Mouse (Mus musculus): Measurements from ENCODE around the gene Psmc3ip.

Psmc3ip gene

DNA sequence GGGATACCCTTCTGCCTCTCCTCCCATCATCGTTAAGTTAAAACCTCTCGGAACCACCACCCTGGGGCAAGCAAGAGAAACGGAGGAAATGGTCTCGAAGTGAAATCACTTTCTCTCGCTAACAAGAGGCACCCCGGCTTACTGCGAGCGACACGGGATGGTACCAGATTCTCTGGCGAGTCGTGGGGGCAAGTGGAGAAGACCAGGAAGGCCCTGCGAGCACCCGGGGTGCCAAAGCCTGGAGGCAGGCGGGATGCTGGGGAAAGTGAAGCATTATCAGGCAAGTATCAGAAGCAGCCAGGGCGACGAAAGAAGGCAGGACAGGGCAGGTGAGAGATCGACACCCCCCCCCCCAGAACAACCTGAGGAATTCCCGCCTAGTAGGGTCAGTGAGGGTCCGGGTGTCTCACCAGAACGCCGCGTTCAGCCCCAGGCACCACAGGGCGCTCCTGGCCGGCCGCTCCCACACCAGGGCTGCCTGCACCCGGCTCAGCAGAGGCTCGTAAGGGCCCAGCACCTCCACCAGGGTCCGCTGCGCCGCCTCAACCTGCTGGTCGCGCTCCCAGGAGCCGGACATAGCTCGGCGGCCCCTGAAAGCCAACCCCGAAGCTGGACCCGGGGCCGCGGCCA lies 24.0 kb upstream of the Psmc3ip start:
- DNase-seq (ENCODE audit: low spot score) = no peak

DNA sequence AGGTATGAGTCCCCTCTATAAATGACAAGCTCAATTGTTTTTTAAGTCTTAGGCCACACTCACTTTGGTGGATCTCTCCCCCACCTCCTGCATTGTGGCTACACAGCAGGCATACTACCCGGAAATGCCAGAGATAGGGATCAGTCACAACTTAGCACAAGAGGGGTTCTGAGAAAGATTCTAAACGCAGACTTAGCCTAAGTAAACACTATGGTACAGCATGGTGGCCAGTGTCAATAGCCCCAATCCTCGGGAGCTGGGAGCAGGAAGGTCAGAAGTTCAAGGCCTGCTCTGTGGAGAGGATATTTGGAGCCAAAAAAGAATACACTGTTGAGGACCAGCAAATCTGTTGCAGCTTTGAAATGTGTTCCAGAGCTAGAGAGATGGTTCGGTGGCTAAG lies 22.9 kb upstream of the Psmc3ip start:
- DNase-seq (ENCODE audit: low spot score) = no peak

DNA sequence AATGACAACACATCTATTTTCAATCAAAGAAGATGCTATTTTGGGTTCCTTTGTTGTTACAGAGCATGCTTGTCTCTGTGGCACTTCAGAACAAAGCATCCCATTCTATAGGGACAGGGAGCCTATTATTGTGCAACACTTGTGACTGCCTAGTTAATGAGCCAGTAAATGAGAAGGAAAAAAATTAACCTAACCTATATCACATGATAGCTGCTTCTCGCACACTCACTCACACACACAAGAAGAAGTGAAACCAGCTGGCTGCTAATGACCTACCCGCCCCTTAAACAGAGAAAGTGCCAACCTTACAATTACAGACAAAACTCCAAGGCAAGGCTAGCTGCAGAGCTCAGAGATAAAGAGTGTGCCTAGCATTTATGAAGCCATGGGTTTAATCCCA lies 20.3 kb upstream of the Psmc3ip start:
- DNase-seq (ENCODE audit: low spot score) = no peak

DNA sequence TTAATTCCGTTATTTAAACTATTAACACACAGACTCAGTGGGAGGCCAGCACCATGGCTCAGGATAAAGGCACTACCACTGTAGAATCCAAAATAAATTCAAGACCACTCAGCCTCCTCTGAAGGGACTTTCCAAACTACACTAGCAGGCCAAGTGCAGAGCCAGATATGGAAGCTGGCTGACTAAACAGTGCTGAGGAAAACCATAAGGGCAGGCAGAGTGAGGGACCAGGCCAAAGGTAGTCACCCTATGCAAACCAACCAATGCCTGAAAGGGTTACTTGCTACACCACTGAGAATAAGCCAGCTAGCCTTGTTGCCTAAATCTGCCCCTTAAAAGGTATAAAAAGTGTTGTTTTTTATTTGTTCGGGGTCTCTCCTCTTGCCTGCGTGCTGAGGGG lies 16.9 kb upstream of the Psmc3ip start:
- no peak for DNase-seq (ENCODE audit: low spot score)

DNA sequence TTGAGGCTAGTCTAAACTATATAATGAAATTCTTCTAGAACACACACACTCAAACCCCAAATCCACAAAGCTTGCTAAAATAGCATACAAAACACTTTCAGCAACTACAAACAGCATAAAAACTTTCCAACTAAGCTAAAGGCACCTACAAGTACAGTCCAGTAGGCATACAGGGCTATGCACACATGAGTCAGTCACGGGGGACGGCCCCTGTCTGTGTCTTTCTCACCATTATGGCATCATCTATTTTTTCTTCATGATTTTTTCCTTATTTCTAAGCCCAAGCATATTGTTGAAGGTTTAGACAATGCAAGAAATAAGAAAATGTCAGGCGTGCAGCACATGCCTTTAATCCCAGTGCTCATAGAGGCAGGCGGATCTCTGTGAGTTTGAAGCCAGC lies 15.9 kb upstream of the Psmc3ip start:
- no peak for DNase-seq (ENCODE audit: low spot score)

DNA sequence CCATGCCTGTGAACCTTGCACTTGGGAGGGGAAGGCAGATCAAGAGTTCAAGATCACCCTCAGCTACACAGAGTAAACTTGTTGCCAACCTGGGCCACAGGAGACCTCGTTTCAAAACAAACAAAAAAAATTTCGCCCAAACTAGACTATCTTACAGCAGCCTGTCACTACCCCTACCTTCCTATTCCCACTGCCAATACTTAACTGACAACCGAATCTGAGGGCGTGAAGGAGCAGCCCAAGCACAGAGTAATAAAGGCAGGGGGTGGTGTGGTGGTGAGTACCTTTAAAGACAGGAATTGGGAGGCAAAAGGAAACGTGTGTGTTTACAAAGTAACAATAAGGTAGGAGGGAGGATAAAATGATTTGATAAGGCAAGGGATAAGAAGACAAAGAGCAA lies 15.5 kb upstream of the Psmc3ip start:
- no peak for DNase-seq (ENCODE audit: low spot score)

DNA sequence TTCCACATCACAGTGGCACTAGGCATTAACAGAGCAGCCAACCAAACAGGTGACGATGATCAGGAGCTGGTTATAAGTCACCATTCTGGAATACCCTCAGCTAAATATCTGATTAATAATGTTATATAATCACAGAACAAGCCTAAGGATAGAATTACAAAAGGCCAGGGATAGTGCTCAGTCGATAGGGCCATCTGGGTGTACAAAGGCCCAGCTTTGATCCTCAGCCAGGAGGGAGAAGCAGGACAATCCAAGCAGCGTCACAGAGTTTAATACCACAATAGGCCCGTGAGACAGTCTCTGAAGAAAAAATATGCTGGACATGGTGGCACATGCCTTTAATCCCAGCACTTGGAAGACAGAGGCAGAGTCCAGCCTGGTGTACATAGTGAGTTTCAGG lies 14.1 kb upstream of the Psmc3ip start:
- no peak for DNase-seq (ENCODE audit: low spot score)

DNA sequence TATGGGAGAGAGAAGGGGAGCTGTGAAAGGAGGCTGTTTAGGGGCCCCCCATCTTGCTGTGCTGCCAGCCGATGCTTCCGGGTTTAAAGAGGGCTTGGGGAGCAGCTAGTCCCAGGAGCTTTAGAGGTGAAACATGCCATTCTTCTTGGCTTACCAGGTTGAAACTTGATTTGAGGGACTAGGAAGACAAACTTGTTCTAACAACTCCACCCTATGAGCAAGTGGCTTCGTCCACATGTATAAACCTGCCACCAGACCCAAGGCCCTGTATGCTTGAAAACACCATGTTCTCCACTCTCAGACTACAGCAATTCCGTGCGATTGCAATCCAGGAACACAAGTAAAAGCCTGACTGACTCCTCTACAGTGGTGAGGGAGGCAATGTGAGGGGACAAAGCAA lies 7.8 kb upstream of the Psmc3ip start:
- no peak for DNase-seq (ENCODE audit: low spot score)

DNA sequence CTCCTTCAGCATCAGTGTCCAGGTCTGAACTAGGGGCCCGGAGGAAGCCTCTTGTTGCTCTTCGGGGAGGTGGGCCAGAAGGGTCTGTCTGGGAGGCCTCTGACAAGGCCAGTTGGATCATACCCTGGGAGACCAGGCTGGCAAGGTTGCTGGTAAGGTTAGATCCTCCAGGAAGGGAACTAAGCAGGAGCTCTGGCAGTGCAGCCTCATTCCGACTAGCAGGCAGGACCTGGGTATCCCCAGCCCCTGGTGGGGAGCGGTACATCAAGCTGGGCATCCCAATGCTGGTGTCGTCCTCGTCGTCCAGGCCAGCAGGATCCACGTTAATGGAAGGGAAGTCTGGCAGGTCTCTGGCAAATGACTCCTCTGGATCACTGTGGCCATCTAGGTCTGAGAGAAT lies 3.0 kb upstream of the Psmc3ip start:
- DNase-seq (ENCODE audit: low spot score) = no peak

DNA sequence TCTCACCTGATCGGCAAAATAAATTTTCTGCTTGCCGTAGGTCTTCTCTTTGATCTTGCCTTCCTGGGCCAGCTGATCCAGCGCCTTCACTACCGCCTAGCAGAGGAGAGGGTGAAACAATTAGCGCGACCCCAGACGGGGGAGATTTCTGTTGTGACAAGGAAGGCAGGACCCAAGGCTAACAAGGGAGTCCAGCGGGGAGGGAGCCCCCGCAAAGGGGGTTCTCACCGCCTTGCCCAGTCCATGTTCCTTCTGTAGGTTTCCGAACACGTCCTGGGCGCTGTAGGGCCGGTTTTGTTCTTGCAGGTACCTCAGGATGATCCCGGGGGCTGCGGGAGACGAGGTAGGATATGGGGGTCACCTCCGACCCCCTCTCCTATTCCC lies 314 bp downstream of the Psmc3ip start:
- no peak for DNase-seq (ENCODE audit: low spot score)

DNA sequence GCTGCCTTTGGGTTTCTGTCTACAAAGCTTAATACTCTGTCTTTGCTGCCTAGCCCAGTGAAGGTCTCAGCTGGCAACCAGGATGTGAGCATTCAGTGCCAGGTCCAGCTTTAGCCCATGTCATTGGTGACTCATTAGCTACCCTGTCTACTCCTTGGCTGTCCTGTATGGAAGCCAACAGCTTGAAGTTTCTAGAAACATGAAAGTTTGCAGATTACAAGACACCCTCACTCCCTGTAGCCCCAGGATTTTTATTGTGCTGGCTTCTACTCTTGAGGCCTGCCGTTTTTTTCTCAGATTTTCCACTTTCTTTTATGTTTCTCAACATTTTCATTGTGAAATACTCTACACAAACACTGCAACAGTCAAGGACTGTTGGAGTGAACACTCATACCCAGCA lies 5.3 kb downstream of the Psmc3ip start:
- no peak for DNase-seq (ENCODE audit: low spot score)

DNA sequence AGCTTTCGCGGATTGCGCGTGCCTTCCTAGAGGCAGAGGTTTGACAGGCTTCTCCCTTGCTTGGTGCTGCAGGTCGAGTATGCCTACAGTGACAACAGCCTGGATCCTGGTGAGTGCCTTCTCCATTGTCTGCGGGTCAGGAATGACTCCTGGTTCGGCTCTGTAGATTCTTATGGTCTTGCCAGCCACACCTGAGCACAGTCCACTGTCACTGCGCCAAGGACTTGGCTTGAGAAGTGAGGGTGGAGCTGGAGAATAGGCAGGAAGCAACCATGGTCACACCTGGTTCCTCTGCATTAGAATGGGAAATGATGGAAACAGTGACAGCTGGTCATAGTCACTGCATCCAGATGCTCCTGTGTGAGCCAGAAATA lies 7.6 kb downstream of the Psmc3ip start:
- no peak for DNase-seq (ENCODE audit: low spot score)

DNA sequence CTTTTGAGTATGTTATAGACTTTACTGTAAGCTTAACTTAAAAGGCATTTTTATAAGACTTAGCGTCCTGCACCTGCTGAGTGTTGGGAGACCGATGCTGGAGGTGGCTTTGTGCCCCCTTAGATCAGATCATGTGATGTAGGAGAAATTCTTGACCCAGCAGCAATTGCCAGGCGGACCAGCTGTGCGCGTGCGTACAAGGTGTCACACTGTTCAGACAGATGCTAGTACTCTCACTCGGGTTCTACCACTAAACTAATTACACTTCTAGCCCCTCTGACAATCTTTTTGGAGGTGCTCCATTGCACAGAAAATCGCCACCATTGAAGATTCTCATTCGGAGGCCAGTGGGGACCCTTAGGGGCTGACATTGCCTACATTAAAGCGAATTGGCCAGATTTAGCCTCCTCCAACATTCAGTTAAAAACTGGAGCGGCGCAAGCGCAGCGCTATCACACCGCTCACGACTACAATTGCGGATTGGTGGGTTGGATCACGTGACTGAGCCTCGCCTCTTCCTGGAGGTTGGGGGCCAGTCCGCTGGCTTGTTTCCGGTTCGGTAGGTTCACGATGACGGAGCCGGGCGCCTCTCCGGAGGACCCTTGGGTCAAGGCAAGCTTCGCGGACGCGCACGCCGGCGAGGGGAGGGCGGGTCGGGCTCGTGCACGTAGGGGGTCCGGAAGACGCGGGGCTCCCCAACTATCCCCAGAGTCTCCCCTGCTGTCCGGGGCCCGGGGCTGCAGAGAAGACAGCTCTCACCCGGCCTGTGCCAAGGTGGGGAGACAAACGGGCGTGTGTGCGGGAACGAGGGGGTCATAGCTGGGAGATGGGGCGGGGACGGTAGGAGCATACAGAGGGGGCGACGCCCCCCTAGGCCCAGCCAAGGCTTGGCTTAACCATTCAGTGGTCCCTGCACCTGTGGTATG lies 8.2 kb downstream of the Psmc3ip start, which contains the start of gene Mlx:
TSS of gene Mlx (plus strand) at position 522 of the 926 bp plus-strand sequence.
- DNase-seq (ENCODE audit: low spot score) = peak; percentile 90

DNA sequence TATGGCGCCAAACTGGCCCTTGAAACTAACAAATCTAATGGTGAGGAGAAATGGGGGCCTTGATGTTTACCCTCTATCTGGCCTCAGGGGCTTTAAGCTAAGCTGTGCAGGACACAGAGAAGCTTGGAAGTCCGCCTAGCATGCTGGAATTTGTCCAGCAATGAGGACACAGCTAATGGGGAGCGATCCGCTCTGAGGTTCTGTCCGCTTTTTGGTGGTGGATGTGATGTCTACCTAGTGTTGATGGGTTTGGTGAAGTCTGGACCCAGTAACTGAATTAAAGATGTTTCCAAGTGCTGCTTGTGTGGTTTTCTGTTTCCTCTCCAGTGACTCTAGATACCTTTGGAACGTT lies 8.9 kb downstream of the Psmc3ip start:
- no peak for DNase-seq (ENCODE audit: low spot score)

DNA sequence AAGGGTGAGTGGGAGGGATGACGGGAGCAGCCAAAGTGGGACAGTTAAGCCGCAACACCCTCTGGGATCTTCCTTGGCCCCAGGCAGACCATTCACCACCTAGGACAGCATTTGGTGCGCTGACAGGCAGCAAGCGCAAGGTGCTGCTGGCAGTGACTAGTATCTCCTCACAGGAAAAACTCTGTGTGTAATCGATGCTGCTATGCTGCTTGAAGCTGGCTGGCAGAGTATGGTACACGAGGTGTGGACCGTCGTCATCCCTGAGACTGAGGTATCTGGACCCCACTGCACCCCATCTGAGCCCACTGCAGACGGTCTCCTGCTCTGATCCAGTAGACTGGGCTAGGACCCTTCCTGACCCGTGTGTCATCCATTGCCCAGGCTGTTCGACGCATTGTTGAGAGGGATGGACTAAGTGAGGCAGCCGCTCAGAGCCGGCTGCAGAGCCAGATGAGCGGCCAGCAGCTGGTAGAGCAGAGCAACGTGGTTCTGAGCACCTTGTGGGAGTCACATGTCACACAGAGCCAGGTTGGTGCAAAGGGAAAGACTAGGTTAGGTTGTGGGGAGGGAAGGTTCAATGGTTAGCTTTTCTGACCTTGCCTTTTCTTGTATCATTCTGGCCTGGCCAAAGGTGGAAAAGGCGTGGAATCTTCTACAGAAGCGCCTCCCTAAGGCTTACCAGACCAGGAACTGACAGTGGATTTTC lies 9.5 kb downstream of the Psmc3ip start:
- DNase-seq (ENCODE audit: low spot score) = no peak

DNA sequence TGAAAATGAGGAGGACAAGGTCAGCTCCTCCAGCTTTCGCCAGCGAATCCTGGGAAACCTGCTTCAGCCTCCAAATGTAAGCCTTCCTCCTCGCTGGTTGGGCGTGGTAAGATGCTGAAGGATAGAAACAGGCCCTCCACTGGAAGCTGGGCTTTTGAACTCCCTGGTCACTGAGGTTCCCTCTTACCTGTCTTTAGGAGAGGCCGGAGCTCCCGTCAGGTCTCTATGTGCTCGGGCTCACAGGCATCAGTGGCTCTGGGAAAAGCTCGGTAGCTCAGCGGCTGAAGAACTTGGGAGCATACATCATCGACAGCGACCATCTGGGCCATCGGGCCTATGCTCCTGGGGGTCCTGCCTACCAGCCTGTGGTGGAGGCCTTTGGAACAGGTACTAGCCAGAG lies 10.4 kb downstream of the Psmc3ip start:
- DNase-seq (ENCODE audit: low spot score) = no peak

DNA sequence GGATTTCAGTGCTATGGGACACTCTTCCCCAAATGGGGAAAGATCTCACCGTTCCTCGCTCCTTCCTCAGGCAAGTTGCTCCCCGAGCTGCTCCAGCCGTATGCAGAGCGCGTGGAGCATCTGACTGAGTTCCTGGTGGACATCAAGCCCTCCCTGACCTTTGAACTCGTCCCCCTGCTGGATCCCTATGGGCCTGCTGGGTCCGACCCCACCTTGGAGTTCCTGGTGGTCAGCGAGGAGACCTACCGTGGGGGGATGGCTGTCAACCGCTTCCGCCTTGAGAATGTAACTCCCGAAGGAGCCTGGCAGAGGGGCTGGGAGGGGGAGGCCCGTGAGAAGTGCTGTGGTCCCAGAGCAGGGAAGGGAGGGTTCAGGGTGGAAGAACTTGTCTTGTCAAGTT lies 11.0 kb downstream of the Psmc3ip start:
- no peak for DNase-seq (ENCODE audit: low spot score)

DNA sequence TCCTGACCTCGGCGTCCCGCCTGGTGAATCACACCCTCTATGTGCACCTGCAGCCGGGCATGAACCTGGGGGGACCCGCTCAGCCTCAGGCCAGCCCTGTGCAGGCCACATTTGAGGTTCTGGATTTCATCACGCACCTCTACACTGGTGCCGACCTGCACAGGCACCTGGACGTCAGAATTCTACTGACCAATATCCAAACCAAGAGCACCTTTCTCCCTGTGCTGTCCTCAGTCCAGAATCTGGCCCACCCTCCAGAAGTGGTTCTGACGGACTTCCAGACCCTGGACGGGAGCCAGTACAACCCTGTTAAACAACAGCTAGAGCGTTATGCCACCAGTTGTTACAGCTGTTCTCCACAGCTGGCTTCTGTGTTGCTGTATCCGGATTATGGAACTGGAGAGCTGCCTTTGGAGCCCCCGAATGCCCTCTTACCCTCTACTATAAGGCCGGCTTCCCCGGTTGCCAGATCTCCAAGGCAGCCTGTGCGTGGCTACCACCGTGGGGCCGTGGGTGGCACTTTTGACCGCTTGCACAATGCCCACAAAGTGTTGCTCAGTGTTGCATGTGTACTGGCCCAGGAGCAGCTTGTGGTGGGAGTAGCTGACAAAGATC lies 12.0 kb downstream of the Psmc3ip start:
- no peak for DNase-seq (ENCODE audit: low spot score)

DNA sequence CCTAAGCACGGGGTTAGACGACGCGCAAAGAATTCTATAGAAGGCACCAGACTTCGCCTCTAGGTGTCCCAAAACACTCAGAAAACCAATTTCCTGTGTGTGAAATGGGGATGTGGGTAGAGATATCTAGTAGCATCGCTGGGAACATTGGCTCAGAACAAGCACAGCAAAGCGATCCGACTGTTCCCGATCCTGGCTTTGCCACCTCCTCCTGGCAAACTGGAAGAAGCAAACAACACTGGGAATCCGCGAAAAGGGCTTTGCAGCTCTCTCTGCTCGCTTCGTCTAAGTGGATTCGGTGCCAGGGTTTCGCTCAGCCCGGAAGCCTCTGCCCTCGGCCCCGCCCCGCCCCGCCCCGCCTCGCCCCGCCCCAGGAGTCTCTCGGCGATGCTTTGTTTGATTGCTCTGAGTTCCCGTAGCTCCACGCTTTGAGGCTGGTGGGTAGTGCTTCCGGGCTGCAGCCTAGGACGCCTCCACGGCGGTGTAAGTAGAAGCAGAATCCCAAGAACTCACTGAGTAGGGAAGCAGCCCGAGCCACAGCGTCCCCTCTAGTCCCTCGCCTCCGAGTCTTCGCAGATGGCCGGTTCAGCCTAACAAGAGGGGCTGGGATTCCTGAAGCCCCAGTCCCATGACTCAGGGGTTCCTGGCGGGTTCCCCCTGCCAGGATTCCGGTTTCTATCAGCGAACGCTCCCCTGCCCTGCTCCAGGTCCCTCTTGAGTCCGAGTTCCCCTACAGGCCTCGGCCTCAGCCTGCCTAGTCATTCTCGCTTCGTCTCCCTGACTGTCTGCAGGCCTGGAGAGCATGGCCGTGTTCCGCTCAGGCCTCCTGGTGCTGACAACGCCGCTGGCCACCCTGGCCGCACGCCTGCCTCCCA lies 12.8 kb downstream of the Psmc3ip start, which contains the start of gene Coasy:
TSS of gene Coasy (plus strand) at position 358 of the 875 bp plus-strand sequence.
- peak; percentile 86 for DNase-seq (ENCODE audit: low spot score)

DNA sequence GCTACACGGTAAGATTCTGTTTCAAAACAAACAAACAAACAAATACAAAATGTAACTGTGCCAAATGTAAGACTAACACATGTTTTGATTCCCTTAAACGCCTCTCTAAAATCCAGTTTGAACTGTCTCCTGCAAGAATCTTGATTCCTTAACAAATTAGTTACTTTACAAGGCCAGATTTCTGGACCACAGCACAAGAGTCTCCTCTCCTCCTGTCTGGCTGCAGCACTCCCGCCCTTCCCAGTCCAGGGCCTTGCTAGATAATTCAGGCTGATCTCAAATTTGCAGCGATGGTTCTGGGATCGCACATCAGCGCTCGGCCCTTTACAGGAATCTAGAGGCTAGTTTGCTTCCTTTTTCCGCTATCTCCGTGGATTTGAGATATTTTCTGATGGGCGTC lies 13.6 kb downstream of the Psmc3ip start:
- no peak for DNase-seq (ENCODE audit: low spot score)

DNA sequence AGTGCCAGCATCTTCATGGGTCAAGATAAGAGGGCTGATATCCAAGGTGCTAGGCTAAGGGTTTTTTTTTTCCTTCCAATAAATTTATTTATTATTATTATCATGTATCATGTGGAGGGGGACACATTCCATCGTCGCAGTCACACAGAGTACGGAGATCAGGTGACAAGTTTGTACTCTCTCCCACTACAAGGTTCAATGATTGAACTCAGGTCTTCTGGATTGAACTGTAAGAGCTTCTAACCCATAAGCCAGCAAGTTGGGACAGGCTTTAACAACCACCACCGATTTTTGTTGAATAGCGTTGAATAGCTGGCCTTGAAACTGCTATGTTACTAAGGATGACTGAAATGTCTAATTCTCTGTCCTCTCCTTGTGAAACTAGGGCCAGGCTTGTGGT lies 14.8 kb downstream of the Psmc3ip start:
- no peak for DNase-seq (ENCODE audit: low spot score)

DNA sequence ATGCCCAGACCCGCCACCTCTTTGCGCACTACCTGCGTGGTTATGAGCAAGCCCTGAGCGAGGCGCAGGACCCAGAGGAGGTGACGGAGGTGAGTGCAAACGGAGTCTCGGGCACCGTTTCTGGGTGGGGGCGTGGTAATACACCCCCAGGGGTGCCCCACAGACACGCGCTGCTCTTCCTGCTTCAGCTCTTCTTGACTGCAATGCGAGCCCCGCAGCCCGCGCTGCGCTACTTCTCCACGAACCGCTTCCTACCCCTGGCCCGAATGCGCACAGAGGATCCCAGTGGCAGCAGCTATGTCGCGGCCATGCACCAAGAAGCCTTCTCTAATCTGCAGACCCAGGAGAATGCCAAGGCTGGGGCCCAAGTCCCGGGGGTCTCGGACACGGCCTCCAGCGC lies 15.5 kb downstream of the Psmc3ip start:
- no peak for DNase-seq (ENCODE audit: low spot score)
